ENCODE assay signal across 9 mouse cellular contexts in genomic region chr17:34631647-34632046, GRCm38 (mm10). TPM values are rescaled to one million over a fixed set of nuclear protein-coding genes. Genes with fewer than 3 reads are reported as not detected.
DNase-seq lines count a peak whose midpoint lies in the region; ATAC-seq and TF ChIP-seq lines count a peak whose summit lies in the region.
"Had no signal": no experiment of that assay in that cellular context is flagged by ENCODE, and none has a peak within 500 bp of the region (broad histone marks: within the 10 kb centered on the region; RNA-seq: fewer than 3 reads in every experiment).

No protein-coding gene starts in this region.

- H3K27me3 ChIP-seq in heart, embryonic 10.5 days (ENCODE audit: insufficient read depth, poor library complexity, severe bottlenecking), result peaks cover 73% of the 10 kb centered on the region
- peaks cover 47% of the 10 kb centered on the region for H3K27me3 ChIP-seq in forebrain, embryonic 13.5 days
- peaks cover 53% of the 10 kb centered on the region for H3K27me3 ChIP-seq in liver, embryonic 16.5 days (ENCODE audit: control insufficient read depth, insufficient read depth, low read depth, low read length)

- no peak for ATAC-seq in forebrain, embryonic 13.5 days
- no peak for ATAC-seq in liver, embryonic 16.5 days (ENCODE audit: low read depth)

- 0 out of 2 replicates have a peak overlapping the region, but pooled peaks have one; percentile 42 for H3K27ac ChIP-seq in heart, embryonic 10.5 days
- no peak overlapping the region for H3K27ac ChIP-seq in ES-E14 (ENCODE audit: insufficient read depth, low read depth, low read length, poor library complexity, severe bottlenecking)
- no peak overlapping the region for H3K27ac ChIP-seq in forebrain, embryonic 13.5 days
- no peak overlapping the region for H3K27ac ChIP-seq in liver, embryonic 16.5 days (ENCODE audit: low read length)

- H3K9me3 ChIP-seq in heart, embryonic 10.5 days, result no peaks in the 10 kb centered on the region
- H3K9me3 ChIP-seq in ES-E14 (ENCODE audit: control insufficient read depth, insufficient read depth, low read depth, low read length), result no peaks in the 10 kb centered on the region
- no peaks in the 10 kb centered on the region for H3K9me3 ChIP-seq in forebrain, embryonic 13.5 days (replicated peaks)
- no peaks in the 10 kb centered on the region for H3K9me3 ChIP-seq in liver, embryonic 16.5 days (replicated peaks; ENCODE audit: control insufficient read depth, low read length)

- H3K36me3 ChIP-seq in heart, embryonic 10.5 days, result no peaks in the 10 kb centered on the region
- no peaks in the 10 kb centered on the region for H3K36me3 ChIP-seq in ES-E14 (ENCODE audit: control insufficient read depth, insufficient read depth, low read length, poor library complexity, severe bottlenecking)
- no peaks in the 10 kb centered on the region for H3K36me3 ChIP-seq in forebrain, embryonic 13.5 days (ENCODE audit: poor library complexity, severe bottlenecking)
- H3K36me3 ChIP-seq in liver, embryonic 16.5 days (ENCODE audit: control insufficient read depth, insufficient read depth), result no peaks in the 10 kb centered on the region

- peaks cover 45% of the 10 kb centered on the region for H3K4me1 ChIP-seq in heart, embryonic 10.5 days
- peaks cover 6 to 25% of the 10 kb centered on the region in 2 experiments; a peak in 3 of 4 replicates for H3K4me1 ChIP-seq in ES-E14 (ENCODE audit: control insufficient read depth in 2 of 2, insufficient read depth in 2 of 2, low read length in 2 of 2, poor library complexity in 1 of 2)
- peaks cover 52% of the 10 kb centered on the region for H3K4me1 ChIP-seq in forebrain, embryonic 13.5 days
- peaks cover 24% of the 10 kb centered on the region for H3K4me1 ChIP-seq in liver, embryonic 16.5 days (ENCODE audit: control insufficient read depth, low read depth, low read length)

- intact Hi-C loops in heart, postnatal 14 days (cut with DNase I), result no loop called here
- intact Hi-C loops in left cerebral cortex, postnatal 14 days (cut with DNase I), result no loop called here

- no peak for DNase-seq in heart, embryonic 10.5 days (ENCODE audit: low spot score)
- DNase-seq in heart, postnatal 14 days, result no peak
- DNase-seq in ES-E14 (ENCODE audit: low read depth, low spot score), result no peak
- no peak for DNase-seq in gastrocnemius, adult 18-20 months (ENCODE audit: low spot score)
- no peak for DNase-seq in layer of hippocampus, adult 11-12 months (ENCODE audit: low spot score)
- DNase-seq in left cerebral cortex, postnatal 14 days (ENCODE audit: low spot score in 2 of 2), result no peak

- in situ Hi-C loops in ES-E14 (cut with MboI; ENCODE audit: low sequenced_read_pairs in 2 of 2, unreplicated experiment in 2 of 2), result no loop called here

- H3K9ac ChIP-seq in ES-E14 (ENCODE audit: insufficient read depth, low read depth, low read length, poor library complexity, severe bottlenecking), result peak overlapping the region; percentile 31; the same call in 1 of the 2 replicates
- peak overlapping the region; percentile 80 for H3K9ac ChIP-seq in forebrain, embryonic 13.5 days
- no peak overlapping the region for H3K9ac ChIP-seq in liver, embryonic 16.5 days (ENCODE audit: low read depth, low read length)

- 6% methylated on average over 12 of the region's 12 CpGs for WGBS in heart, embryonic 10.5 days
- 4% methylated on average over 12 of the region's 12 CpGs for WGBS in forebrain, embryonic 13.5 days
- 12% methylated on average over 12 of the region's 12 CpGs for WGBS in liver, embryonic 16.5 days (ENCODE audit: insufficient replicate concordance)

- H3K4me3 ChIP-seq in heart, embryonic 10.5 days, result peak overlapping the region; percentile 57
- H3K4me3 ChIP-seq in ES-E14 (ENCODE audit: insufficient read depth in 1 of 2, low read depth in 1 of 2, low read length in 2 of 2, poor library complexity in 1 of 2, severe bottlenecking in 1 of 2), result peak overlapping the region in 1 of 2 experiments; percentile 55; a peak in 2 of 4 replicates
- H3K4me3 ChIP-seq in forebrain, embryonic 13.5 days, result peak overlapping the region; percentile 81
- H3K4me3 ChIP-seq in liver, embryonic 16.5 days (ENCODE audit: low read depth, low read length), result peak overlapping the region; percentile 25

- peak overlapping the region; percentile 93 for H3K4me2 ChIP-seq in forebrain, embryonic 13.5 days
- peak overlapping the region; percentile 28 for H3K4me2 ChIP-seq in liver, embryonic 16.5 days (ENCODE audit: low read depth, low read length)

TF ChIP-seq in ES-E14, 5 proteins besides CTCF, POLR2A, EP300 and RAD21:
- TF ChIP-seq HCFC1 (IDR thresholded peaks at IDR 0.05; ENCODE audit: borderline replicate concordance, insufficient read depth, low read length) (no peak), ZNF384 (IDR thresholded peaks at IDR 0.05; ENCODE audit: low read depth, low read length) (no peak), ZC3H11A (IDR thresholded peaks at IDR 0.05; ENCODE audit: borderline replicate concordance, low read depth, low read length) (no peak), CHD2 (IDR thresholded peaks at IDR 0.05; ENCODE audit: low read depth, low read length) (no peak), MAFK (IDR thresholded peaks at IDR 0.05; ENCODE audit: insufficient read depth, low read depth, low read length) (no peak)

RNA-seq across cellular contexts. Expression of gene Prrt1, which starts 2.3 kb away (rescaled TPM):
- polyA plus RNA-seq in heart, embryonic 10.5 days (2016; fragmentation: Nextera tagmentation; extraction: Ambion mirVana), result 0.11 TPM in 1 of 2 replicates, not detected in the other
- total RNA-seq in heart, postnatal 14 days (2021), result 1 to 10 TPM; 1.9 to 3.1 TPM
- 0.13 and 0.16 TPM in 2 replicates for total RNA-seq in ES-E14 (2012; rRNA removed)
- 2.8 and 6.0 TPM in 2 replicates for polyA plus RNA-seq in forebrain, embryonic 13.5 days (2015; fragmentation: Nextera tagmentation; extraction: Ambion mirVana)
- polyA plus RNA-seq in liver, embryonic 16.5 days (2015; fragmentation: Nextera tagmentation; extraction: Ambion mirVana), result not detected in 2 replicates
- total RNA-seq in gastrocnemius, adult 18-20 months (2021), result under 1 TPM; 0.30 to 0.38 TPM
- total RNA-seq in left cerebral cortex, postnatal 14 days (2021), result 100 to 1,000 TPM; 195 to 228 TPM
- polyA plus RNA-seq: erythroblast, embryonic 14.5 days had no signal

RNA-seq across cellular contexts. Expression of gene Ppt2, which starts 3.3 kb away (rescaled TPM):
- polyA plus RNA-seq in heart, embryonic 10.5 days (2016; fragmentation: Nextera tagmentation; extraction: Ambion mirVana), result 24.3 and 27.5 TPM in 2 replicates
- 10 to 100 TPM; 42.6 to 43.2 TPM for total RNA-seq in heart, postnatal 14 days (2021)
- 13.6 and 26.4 TPM in 2 replicates for total RNA-seq in ES-E14 (2012; rRNA removed)
- polyA plus RNA-seq in forebrain, embryonic 13.5 days (2015; fragmentation: Nextera tagmentation; extraction: Ambion mirVana), result 15.9 and 19.7 TPM in 2 replicates
- 11.4 and 13.8 TPM in 2 replicates for polyA plus RNA-seq in liver, embryonic 16.5 days (2015; fragmentation: Nextera tagmentation; extraction: Ambion mirVana)
- 10 to 100 TPM; 36.0 to 38.3 TPM for total RNA-seq in gastrocnemius, adult 18-20 months (2021)
- 10 to 100 TPM; 39.3 to 45.7 TPM for total RNA-seq in left cerebral cortex, postnatal 14 days (2021)

RNA-seq across cellular contexts. Expression of gene Fkbpl, which starts 12.9 kb away (rescaled TPM):
- 12.6 TPM in 2 replicates for polyA plus RNA-seq in heart, embryonic 10.5 days (2016; fragmentation: Nextera tagmentation; extraction: Ambion mirVana)
- 1 to 10 TPM; 8.2 to 8.3 TPM for total RNA-seq in heart, postnatal 14 days (2021)
- total RNA-seq in ES-E14 (2012; rRNA removed), result 4.4 and 7.5 TPM in 2 replicates
- polyA plus RNA-seq in forebrain, embryonic 13.5 days (2015; fragmentation: Nextera tagmentation; extraction: Ambion mirVana), result 14.7 and 16.1 TPM in 2 replicates
- polyA plus RNA-seq in liver, embryonic 16.5 days (2015; fragmentation: Nextera tagmentation; extraction: Ambion mirVana), result 3.7 and 4.6 TPM in 2 replicates
- 1 to 10 TPM; 5.7 to 6.0 TPM for total RNA-seq in gastrocnemius, adult 18-20 months (2021)
- 10 to 100 TPM; 16.1 to 16.7 TPM for total RNA-seq in left cerebral cortex, postnatal 14 days (2021)

RNA-seq across cellular contexts. Expression of gene Atf6b, which starts 15.3 kb away (rescaled TPM):
- 74.0 and 76.8 TPM in 2 replicates for polyA plus RNA-seq in heart, embryonic 10.5 days (2016; fragmentation: Nextera tagmentation; extraction: Ambion mirVana)
- total RNA-seq in heart, postnatal 14 days (2021), result 10 to 100 TPM; 18.0 to 19.0 TPM
- 55.7 and 86.7 TPM in 2 replicates for total RNA-seq in ES-E14 (2012; rRNA removed)
- polyA plus RNA-seq in forebrain, embryonic 13.5 days (2015; fragmentation: Nextera tagmentation; extraction: Ambion mirVana), result 95.9 and 105 TPM in 2 replicates
- polyA plus RNA-seq in liver, embryonic 16.5 days (2015; fragmentation: Nextera tagmentation; extraction: Ambion mirVana), result 17.7 and 17.8 TPM in 2 replicates
- total RNA-seq in gastrocnemius, adult 18-20 months (2021), result 1 to 10 TPM; 5.9 to 7.9 TPM
- total RNA-seq in left cerebral cortex, postnatal 14 days (2021), result 10 to 100 TPM; 76.4 to 80.3 TPM

RNA-seq across cellular contexts. Expression of gene Egfl8, which starts 15.9 kb away (rescaled TPM):
- polyA plus RNA-seq in heart, embryonic 10.5 days (2016; fragmentation: Nextera tagmentation; extraction: Ambion mirVana), result 0.49 and 1.7 TPM in 2 replicates
- total RNA-seq in heart, postnatal 14 days (2021), result 1 to 10 TPM; 2.1 to 2.7 TPM
- total RNA-seq in ES-E14 (2012; rRNA removed), result 1.0 and 2.0 TPM in 2 replicates
- 4.7 and 5.9 TPM in 2 replicates for polyA plus RNA-seq in forebrain, embryonic 13.5 days (2015; fragmentation: Nextera tagmentation; extraction: Ambion mirVana)
- polyA plus RNA-seq in liver, embryonic 16.5 days (2015; fragmentation: Nextera tagmentation; extraction: Ambion mirVana), result 0.33 and 0.51 TPM in 2 replicates
- total RNA-seq in gastrocnemius, adult 18-20 months (2021), result 1 to 10 TPM; 1.6 to 3.3 TPM
- total RNA-seq in left cerebral cortex, postnatal 14 days (2021), result 1 to 10 TPM; 3.5 to 4.1 TPM

Comparison
In these comparisons a context has a peak if more than half of its experiments do, and no peak if none do; other contexts are left out.
1. RNA of gene Prrt1, which starts 2.3 kb away (total RNA-seq): 195 to 228 TPM in left cerebral cortex, postnatal 14 days; 1.9 to 3.1 TPM in heart, postnatal 14 days, 0.30 to 0.38 TPM in gastrocnemius, adult 18-20 months and 0.13 to 0.16 TPM in ES-E14; every median in the first group is over 10 times any median in the second.